Mouse (Mus musculus) brain, embryonic 14.5 days (tissue): ENCODE measurements around the gene Il23r. TPM values are rescaled to one million over a fixed set of nuclear protein-coding genes. Genes with fewer than 3 reads are reported as not detected.

Experiments used
- DNase-seq: peaks from one replicate; pipeline ENCODE4 v3.0.0-alpha.2; 2011; ENCODE audit warnings: low read depth
- CTCF ChIP-seq: fragments of 200-500 bp; IDR thresholded peaks from 2 replicates; pipeline ENCODE4 v1.5.1; 2012; ENCODE audit warnings: inconsistent platforms, mild to moderate bottlenecking, moderate library complexity, borderline replicate concordance; ENCODE audit not compliant: insufficient read depth, insufficient read length; ENCODE audit errors: extremely low read depth
- POLR2A ChIP-seq: fragments of 200-500 bp; IDR thresholded peaks from 2 replicates; pipeline ENCODE4 v1.6.1; 2012; ENCODE audit warnings: mild to moderate bottlenecking, inconsistent platforms, borderline replicate concordance; ENCODE audit not compliant: poor library complexity, insufficient read depth, insufficient read length, severe bottlenecking; ENCODE audit errors: extremely low read depth
- polyA plus RNA-seq: library from polyadenylated mRNA; depleted of rRNA; stranded (reverse); fragments of >200 nt; gene quantifications from 2 replicates; pipeline ENCODE4 v1.2.3, GENCODE M21; 2012

Gene Il23r
- polyA plus RNA-seq, 1 experiment, result not detected

- TF ChIP-seq POLR2A (no peak), CTCF (no peak)
- DNase-seq, result peak; percentile 42
These were observed 20.4 kb downstream of the Il23r start for GRCm38 (mm10) chr6:67471242-67471641.

- no peak for TF ChIP-seq CTCF
- TF ChIP-seq POLR2A, result no peak
- no peak for DNase-seq
These were observed 32.2 kb downstream of the Il23r start for GRCm38 (mm10) chr6:67459424-67459823.

- TF ChIP-seq CTCF (peak; percentile 30; the same call in 1 of the 2 replicates), POLR2A (no peak)
- peak; percentile 69 for DNase-seq
These were observed 40.3 kb downstream of the Il23r start for GRCm38 (mm10) chr6:67451330-67451729.

GRCm38 (mm10) chr6:67445866-67446265 lies 45.8 kb downstream of the Il23r start:
- TF ChIP-seq POLR2A (no peak), CTCF (peak; percentile 8; the same call in 1 of the 2 replicates)
- no peak for DNase-seq

- no peak for DNase-seq
- TF ChIP-seq POLR2A (no peak), CTCF (no peak)
These were observed 48.5 kb downstream of the Il23r start for GRCm38 (mm10) chr6:67443124-67443523.

GRCm38 (mm10) chr6:67437814-67438385 lies 53.8 kb downstream of the Il23r start:
- no peak for TF ChIP-seq POLR2A
- TF ChIP-seq CTCF, result no peak
- no peak for DNase-seq

GRCm38 (mm10) chr6:67437028-67437427 lies 54.6 kb downstream of the Il23r start:
- no peak for DNase-seq

GRCm38 (mm10) chr6:67436295-67436694 lies 55.4 kb downstream of the Il23r start:
- TF ChIP-seq POLR2A (no peak), CTCF (no peak)
- DNase-seq, result no peak

More at GRCm38 (mm10) chr6:67437028-67437427, 54.6 kb downstream of the Il23r start:
- no peak for TF ChIP-seq POLR2A
- TF ChIP-seq CTCF, result no peak

GRCm38 (mm10) chr6:67435711-67436110 lies 55.9 kb downstream of the Il23r start:
- peak; percentile 8 for DNase-seq
- TF ChIP-seq CTCF (no peak), POLR2A (no peak)

- TF ChIP-seq POLR2A (no peak), CTCF (no peak)
- DNase-seq, result peak; percentile 11
These were observed 56.8 kb downstream of the Il23r start for GRCm38 (mm10) chr6:67434755-67435452.

GRCm38 (mm10) chr6:67431808-67432207 lies 59.8 kb downstream of the Il23r start:
- DNase-seq, result no peak
- TF ChIP-seq CTCF (no peak), POLR2A (no peak)

GRCm38 (mm10) chr6:67421761-67422160 lies 69.9 kb downstream of the Il23r start:
- DNase-seq, result no peak
- TF ChIP-seq POLR2A (no peak), CTCF (no peak)

GRCm38 (mm10) chr6:67416557-67416956 lies 75.1 kb downstream of the Il23r start:
- no peak for DNase-seq
- TF ChIP-seq CTCF (no peak), POLR2A (no peak)

GRCm38 (mm10) chr6:67415276-67415675 lies 76.4 kb downstream of the Il23r start:
- TF ChIP-seq CTCF, result no peak
- no peak for TF ChIP-seq POLR2A

More at GRCm38 (mm10) chr6:67415276-67415675, 76.4 kb downstream of the Il23r start:
- no peak for DNase-seq
